Mouse (Mus musculus) MEL (cell line): Measurements from ENCODE around the gene Psmb7.

Experiments
- GABPA ChIP-seq: IDR thresholded peaks from 2 replicates; pipeline ENCODE4 v1.6.1; 2012; ENCODE audit warnings: low read depth, mild to moderate bottlenecking, inconsistent platforms, low read length, improper control_type of control experiment, moderate library complexity
- POLR2AphosphoS2 ChIP-seq: IDR thresholded peaks from 2 replicates; pipeline ENCODE4 v1.6.1; 2011; ENCODE audit warnings: low read length, improper control_type of control experiment

- TF ChIP-seq POLR2AphosphoS2 (no peak), GABPA (no peak)
Measured at GRCm38 (mm10) chr2:38597896-38598295, 46.0 kb downstream of the Psmb7 start.
